Mouse (Mus musculus) embryonic stem cell, embryonic (primary cell): ENCODE measurements around the gene 4930467E23Rik.
"Not testable (repeated sequence)": the region's sequence is repeated elsewhere in the genome, so short reads cannot be mapped to it uniquely, and the experiment has no call there.

Experiments used
- CTCF ChIA-PET, 4 experiments: fragments of 300-600 bp in 2 of 4; fragments of 350-600 bp in 2 of 4; sonication (Branson Sonifier 250); formaldehyde crosslinking; loops; one replicate each; lab custom pipeline; 2022; ENCODE audit warnings: inconsistent platforms in 2 of 4; lab: Charles Lee
- POLR2A ChIA-PET, 4 experiments: fragments of 300-600 bp in 2 of 4; fragments of 350-600 bp in 2 of 4; sonication (Branson Sonifier 250); formaldehyde crosslinking; loops; one replicate each; lab custom pipeline; 2022; ENCODE audit warnings: antibody characterized with exemption in 4 of 4, inconsistent platforms in 1 of 4; lab: Charles Lee

4930467E23Rik gene

GRCm38 (mm10) chr8:19729276-19729675 lies at the start of gene 4930467E23Rik:
4930467E23Rik (plus strand) TSS chr8:19729576.
- POLR2A ChIA-PET, CTCF ChIA-PET: not testable (repeated sequence)

- POLR2A ChIA-PET: interaction anchor here in 1 of 4 experiments (0.6 kb wide), 1 partner anchor 873 kb away, joined by 3 read pairs; no protein-coding TSS in a partner anchor
- CTCF ChIA-PET: not testable (repeated sequence)
Measured at GRCm38 (mm10) chr8:19682311-19682710, 47.1 kb upstream of the 4930467E23Rik start.

DNA sequence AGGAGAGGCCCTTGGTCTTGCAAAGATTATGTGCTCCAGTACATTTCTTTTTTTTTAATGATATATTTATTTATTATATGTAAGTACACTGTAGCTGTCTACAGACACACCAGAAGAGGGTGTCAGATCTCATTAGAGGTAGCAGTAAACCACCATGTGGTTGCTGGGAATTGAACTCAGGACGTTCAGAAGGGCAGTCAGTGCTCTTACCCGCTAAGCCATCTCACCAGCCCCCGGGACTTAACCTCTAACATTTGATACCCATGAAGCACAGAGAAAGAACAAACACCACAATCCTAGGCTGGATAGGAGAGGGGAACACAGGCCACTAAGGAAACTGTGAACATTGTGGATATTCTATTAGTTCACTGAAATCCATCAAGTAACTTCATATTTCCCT lies 43.9 kb upstream of the 4930467E23Rik start:
- CTCF ChIA-PET, POLR2A ChIA-PET: not testable (repeated sequence)

DNA sequence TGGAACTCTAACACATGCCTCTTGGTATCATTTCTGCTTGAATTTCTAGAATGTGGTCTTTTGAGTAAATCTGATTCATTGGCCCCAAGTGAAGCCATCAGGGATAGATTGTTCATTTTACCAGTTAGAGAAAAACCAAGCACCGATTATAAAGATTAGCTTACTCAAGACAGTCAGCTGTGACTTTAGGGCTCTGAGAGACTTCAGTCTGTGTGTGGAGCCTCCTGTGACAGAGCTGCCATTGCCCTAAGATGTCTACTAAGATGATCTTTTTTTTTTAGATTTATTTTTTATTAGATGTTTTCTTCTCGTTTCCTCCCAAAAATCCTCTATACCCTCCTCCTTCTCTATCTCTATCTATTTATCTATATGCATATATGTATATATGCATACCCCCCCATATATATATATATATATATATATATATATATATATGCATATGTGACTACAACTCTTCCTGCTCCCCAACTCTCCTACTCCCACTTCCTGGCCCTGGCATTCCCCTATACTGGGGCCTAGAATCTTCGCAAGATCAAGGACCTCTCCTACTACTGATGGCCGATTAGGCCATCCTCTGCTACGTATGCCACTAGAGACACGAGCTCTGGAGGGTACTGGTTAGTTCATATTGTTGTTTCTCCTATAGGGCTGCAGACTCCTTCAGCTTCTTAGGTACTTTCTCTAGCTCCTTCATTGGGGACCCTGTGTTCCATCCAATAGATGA lies 40.4 kb upstream of the 4930467E23Rik start:
- CTCF ChIA-PET, POLR2A ChIA-PET: not testable (repeated sequence)

DNA sequence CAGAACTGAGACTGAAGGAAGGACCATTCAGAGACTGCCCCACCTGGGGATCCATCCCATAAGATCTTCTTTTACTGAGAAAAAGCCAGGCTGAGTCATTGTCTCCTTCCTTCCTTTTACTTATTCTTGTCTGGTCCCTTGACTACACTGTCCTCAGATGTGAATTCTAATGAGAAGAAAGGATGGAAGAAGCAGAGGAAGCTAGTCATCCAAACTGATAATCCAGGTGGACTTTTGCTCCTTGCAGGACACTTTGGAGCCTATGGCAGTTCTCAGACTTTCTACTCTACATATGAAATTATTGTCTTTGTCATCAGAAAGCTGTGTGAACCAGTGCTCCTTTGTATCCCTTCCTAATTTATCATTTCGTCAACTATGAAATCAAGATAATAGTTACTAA lies 39.6 kb upstream of the 4930467E23Rik start:
- CTCF ChIA-PET, POLR2A ChIA-PET: not testable (repeated sequence)

DNA sequence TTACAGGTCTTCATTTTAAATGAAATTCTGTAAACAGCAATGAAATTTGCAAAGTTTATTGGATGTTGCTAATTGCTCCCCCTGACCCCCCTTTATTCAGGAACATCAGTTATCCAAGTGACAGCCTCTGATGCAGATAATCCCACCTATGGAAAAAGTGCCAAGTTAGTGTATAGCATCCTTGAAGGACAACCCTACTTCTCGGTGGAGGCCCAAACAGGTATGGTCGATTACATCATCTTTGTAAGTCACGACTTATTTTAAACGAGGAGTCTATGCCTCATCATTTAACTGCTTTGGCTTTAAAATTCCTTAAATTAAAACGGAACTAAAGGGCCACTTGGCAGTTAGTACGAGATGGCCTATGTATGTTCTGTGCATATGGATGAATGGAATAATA lies 38.0 kb upstream of the 4930467E23Rik start:
- POLR2A ChIA-PET, CTCF ChIA-PET: not testable (repeated sequence)

DNA sequence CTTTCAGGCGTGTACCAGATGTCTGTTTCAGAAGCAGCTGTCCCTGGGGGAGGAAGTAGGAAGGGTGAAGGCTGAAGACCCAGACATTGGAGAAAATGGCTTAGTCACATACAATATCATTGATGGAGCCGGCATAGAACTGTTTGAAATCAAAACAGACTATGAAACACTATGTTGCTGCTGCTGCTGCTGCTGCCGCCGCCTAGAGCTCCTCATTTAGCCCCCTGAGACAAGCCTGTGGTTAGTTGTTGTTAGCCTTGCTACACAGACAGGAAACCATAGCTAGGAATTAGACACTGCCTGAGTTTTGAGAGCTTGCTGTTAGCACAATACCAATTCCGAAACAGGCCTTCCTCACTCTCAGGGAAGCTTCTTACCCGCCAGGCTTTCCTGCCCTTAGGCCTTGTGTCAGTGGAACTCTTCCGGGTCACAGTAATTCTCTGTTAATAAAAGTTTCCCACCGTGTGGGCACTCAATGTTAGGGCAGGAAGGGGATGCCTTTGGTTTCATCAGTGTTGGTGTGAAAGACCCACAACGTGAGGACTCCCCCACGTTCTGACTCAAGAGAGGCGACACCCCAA lies 31.8 kb upstream of the 4930467E23Rik start:
- CTCF ChIA-PET, POLR2A ChIA-PET: not testable (repeated sequence)

GRCm38 (mm10) chr8:19698123-19698522 lies 31.3 kb upstream of the 4930467E23Rik start:
- CTCF ChIA-PET, POLR2A ChIA-PET: not testable (repeated sequence)

DNA sequence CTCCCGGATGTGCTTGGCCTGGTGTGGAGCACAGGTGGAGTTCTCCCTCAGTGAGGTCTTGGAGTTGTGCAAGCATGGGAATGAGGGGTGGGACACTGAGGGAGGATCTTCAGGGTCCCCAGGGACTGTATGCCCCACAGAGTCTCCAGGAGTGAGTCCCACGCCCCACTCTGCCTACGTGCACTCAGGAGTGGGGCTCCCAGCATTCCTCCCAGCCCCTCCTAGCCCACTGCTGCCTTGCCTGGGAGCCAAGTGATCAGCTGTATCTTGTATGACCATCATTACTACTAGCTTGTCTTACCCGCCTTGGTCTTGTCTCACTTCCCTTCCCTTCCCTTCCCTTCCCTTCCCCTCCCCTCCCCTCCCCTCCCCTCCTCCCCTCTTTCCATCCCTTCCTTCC lies 30.7 kb upstream of the 4930467E23Rik start:
- CTCF ChIA-PET: not testable (repeated sequence)

DNA sequence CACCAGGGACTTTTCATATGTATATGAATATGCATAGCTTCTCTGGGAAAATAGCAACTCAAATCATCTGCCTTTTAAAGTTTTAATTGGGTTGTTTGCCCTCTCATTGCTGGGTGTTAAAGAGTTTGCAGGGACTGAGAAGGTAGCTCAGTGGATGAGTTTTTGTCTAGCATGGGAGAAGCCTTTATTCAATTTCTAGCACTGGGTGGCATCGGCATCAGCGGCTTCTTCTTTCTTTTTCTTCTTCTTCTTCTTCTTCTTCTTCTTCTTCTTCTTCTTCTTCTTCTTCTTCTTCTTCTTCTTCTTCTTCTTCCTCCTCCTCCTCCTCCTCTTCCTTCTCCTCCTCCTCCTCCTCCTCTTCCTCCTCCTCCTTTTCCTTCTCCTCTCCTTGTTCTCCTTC lies 28.1 kb upstream of the 4930467E23Rik start:
- CTCF ChIA-PET: interaction anchor here in 1 of 4 experiments (0.7 kb wide), 1 partner anchor 1290 kb away, joined by 3 read pairs; no protein-coding TSS in a partner anchor
- POLR2A ChIA-PET: not testable (repeated sequence)

More for the DNA sequence above, 30.7 kb upstream of the 4930467E23Rik start:
- POLR2A ChIA-PET: not testable (repeated sequence)

DNA sequence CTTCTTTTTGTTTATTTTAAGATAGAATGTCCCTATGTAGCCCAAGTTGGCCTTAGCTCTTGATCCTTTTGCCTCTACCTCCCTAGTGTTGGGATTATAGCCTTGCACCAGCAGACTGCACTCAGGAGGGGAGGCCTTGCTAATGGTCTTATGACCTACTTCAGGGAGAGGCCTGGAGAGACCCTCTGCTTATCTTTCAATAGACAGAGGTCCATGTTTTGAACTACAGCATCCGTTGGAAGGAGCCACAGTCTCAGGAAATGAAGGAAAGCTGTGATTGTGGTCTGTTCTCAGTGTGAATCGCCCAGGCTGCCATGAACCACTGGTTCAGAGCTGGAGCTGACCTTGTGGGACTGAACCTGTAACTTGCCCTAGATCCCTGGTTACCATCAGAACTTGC lies 27.1 kb upstream of the 4930467E23Rik start:
- CTCF ChIA-PET, POLR2A ChIA-PET: not testable (repeated sequence)

GRCm38 (mm10) chr8:19702972-19703709 lies 26.2 kb upstream of the 4930467E23Rik start:
- CTCF ChIA-PET, POLR2A ChIA-PET: not testable (repeated sequence)

GRCm38 (mm10) chr8:19703906-19704305 lies 25.5 kb upstream of the 4930467E23Rik start:
- POLR2A ChIA-PET, CTCF ChIA-PET: not testable (repeated sequence)

DNA sequence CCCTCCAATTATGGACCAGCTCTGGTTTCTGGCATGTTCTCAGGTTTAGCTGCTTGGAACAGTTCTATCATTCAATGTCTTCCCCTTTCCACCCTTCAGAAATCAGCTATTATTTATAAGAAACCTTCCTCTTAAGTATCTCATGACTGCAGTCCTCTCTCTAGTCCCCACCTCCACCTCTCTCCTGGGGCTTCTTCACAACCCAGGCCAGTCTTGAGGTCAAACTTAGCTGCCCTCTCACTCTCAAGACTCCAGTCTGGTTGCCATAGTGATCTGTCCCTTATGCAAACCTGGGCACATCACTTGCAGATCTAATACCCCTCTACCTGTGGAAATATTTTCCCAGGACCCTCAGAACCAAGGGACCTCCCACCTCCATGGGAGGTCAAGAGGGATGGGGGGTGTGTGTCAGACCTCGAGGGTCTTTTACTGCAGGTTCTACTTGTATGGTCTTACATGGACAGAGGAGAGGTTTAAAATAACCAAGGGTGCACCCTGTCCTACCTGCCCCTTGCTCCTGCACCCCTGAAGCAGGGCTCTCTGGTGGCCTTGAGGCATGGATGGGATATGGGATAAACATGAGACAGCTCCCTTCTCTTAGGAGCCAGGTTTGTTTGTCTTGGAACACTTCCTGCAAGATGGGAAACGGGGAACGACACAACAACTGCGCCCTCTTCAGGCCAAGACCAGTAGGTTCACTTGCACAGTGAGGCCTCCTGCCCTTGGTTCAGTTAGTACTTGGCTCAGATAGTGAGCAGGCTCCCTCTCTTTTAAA lies 24.7 kb upstream of the 4930467E23Rik start:
- POLR2A ChIA-PET: not testable (repeated sequence)
- CTCF ChIA-PET: interaction anchor here in 1 of 4 experiments (1.2 kb wide), 1 partner anchor 751 kb away, joined by 4 read pairs; no protein-coding TSS in a partner anchor

GRCm38 (mm10) chr8:19705216-19705600 lies 24.2 kb upstream of the 4930467E23Rik start:
- POLR2A ChIA-PET: not testable (repeated sequence)
- CTCF ChIA-PET: interaction anchor here in 1 of 4 experiments (1.2 kb wide), 1 partner anchor 751 kb away, joined by 4 read pairs; no protein-coding TSS in a partner anchor

DNA sequence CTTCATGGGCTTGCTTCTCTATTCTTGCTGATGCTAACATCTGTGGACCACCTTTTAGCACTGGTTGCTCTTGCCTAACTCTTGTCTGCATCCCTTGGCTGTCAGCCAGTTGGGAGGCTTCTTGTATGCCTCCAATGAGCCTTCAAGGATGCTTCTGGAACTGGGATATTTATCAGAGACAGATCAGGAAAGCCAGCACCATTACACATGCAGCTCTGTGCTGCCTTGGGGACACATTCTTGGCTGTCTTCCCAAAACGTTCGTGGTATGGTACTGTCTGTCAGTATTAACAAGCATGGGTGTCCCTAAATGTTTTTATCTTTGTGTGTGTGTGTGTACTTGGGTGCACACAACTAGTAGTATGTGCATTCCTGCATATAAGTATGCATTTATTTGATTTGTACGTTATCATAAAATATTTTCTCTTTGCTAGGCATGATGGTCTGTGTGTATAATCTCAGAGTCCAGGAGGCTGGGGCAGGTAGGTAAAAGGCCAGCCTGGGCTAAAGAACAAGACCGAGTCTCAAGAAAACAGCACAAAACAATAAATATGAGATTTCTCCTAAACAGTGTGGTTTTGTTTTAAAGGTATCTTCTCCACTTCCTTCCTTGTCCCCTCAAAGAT lies 23.2 kb upstream of the 4930467E23Rik start:
- POLR2A ChIA-PET, CTCF ChIA-PET: not testable (repeated sequence)

DNA sequence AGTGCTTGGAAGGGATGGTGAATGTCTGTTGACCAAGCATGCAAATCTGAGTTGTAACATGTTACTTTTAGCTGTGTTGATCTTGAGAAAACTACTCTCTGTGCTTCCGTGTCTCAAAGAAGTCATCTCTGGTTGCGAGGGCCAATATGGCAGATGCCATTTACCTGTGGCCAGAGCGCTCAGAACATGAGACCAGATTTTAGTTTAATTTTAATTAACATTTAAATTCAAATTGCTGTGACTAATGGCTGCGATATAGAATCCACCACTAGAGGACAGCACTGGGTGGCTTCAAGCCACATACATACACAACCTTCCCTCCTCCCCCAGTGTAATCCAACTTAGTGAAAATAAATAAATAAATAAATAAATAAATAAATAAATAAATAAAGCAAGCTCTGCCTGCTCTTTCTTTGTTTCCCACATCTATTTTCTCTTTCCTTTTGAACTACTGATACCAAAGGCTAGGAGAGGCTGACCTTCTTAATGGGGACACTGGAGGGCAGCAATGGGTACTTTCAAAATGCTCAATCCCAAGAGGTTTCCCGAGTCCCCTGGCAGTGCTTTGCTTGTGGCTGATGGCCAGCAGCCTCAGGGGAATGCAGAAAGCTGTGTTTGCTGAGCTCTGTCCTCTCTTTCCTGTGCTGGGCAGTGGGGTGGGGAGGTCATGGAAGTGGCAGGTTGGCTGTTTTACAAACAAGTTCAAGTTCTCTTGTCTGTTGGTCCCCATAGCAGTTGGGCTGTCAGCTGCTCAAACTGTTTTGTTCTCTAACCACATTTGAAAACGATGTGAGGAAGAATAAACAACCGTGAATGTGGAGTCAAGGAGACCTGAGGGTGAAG lies 22.2 kb upstream of the 4930467E23Rik start:
- POLR2A ChIA-PET: not testable (repeated sequence)

More for the DNA sequence above, 22.2 kb upstream of the 4930467E23Rik start:
- CTCF ChIA-PET: interaction anchor here in 2 of 4 experiments (0.6 kb wide), 2 partner anchors 86 to 1300 kb away, joined by 3 read pairs; no protein-coding TSS in a partner anchor
